In the genomic region with DNA sequence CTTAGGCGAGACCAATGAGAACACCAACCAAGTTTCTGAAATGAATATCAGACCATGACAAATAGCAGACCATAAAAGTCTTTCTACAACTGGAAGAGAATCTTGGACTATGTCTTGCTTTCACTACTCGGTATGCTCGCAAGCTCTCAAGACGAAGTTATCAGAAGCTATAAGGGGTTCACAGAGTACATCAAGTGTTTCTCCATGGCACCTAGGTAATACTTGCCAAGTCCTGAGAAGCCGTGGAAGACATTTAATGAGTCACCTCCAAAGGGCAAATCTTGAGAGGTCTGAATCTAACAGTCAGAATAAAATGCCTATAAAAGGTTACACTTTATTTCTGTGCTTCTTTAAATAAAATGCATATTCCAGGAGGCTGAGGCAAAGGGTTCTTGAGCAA, we compare ENCODE assay signal across 35 mouse cellular contexts.
"Had no signal": no experiment of that assay in that cellular context is flagged by ENCODE, and none has a peak within 500 bp of the region (broad histone marks: within the 10 kb centered on the region; RNA-seq: fewer than 3 reads in every experiment).

No protein-coding gene starts in this region.

- H3K4me2 ChIP-seq: heart, embryonic 11.5 days; heart, embryonic 12.5 days; heart, embryonic 13.5 days; heart, embryonic 15.5 days; hindbrain, embryonic 12.5 days; hindbrain, embryonic 13.5 days; hindbrain, embryonic 14.5 days; hindbrain, embryonic 15.5 days; intestine, embryonic 15.5 days; kidney, embryonic 15.5 days had no signal

- H3K36me3 ChIP-seq: heart, embryonic 10.5 days; heart, embryonic 12.5 days; heart, embryonic 15.5 days; hindbrain, embryonic 10.5 days; hindbrain, embryonic 12.5 days; hindbrain, embryonic 13.5 days; hindbrain, embryonic 15.5 days; intestine, embryonic 15.5 days; kidney, embryonic 15.5 days had no signal

- H3K27ac ChIP-seq: heart, embryonic 10.5 days; heart, embryonic 13.5 days; heart, embryonic 15.5 days; hindbrain, embryonic 10.5 days; hindbrain, embryonic 12.5 days; hindbrain, embryonic 13.5 days; hindbrain, embryonic 14.5 days; hindbrain, embryonic 15.5 days; hindbrain, postnatal 0 days; intestine, embryonic 15.5 days; kidney, embryonic 15.5 days; kidney, postnatal 0 days; layer of hippocampus, adult 2 months had no signal

- ATAC-seq: hindbrain, embryonic 16.5 days; hindbrain, postnatal 0 days; inflammation-experienced regulatory T-cells, adult 6 months; intestine, embryonic 15.5 days; intestine, embryonic 16.5 days; intestine, postnatal 0 days had no signal

- DNase-seq: heart, postnatal 10 days; heart, postnatal 14 days; heart, postnatal 36 days; heart, postnatal 4 days; kidney, adult 11 months; kidney, adult 18-20 months; kidney, adult 2 months; kidney, adult 8-10 months; kidney, adult 9 months; kidney, postnatal 10 days; kidney, postnatal 14 days; kidney, postnatal 25 days; kidney, postnatal 36 days; kidney, postnatal 4 days; layer of hippocampus, adult 9-11 months; layer of hippocampus, postnatal 36 days had no signal

- H3K27me3 ChIP-seq: heart, embryonic 12.5 days; heart, embryonic 13.5 days; heart, embryonic 15.5 days; hindbrain, embryonic 12.5 days; hindbrain, embryonic 13.5 days; hindbrain, embryonic 15.5 days; intestine, embryonic 15.5 days; kidney, embryonic 15.5 days had no signal

- H3K9me3 ChIP-seq: heart, embryonic 10.5 days; heart, embryonic 12.5 days; heart, embryonic 13.5 days; heart, embryonic 15.5 days; hindbrain, embryonic 10.5 days; hindbrain, embryonic 12.5 days; hindbrain, embryonic 13.5 days; hindbrain, embryonic 15.5 days; intestine, embryonic 15.5 days; kidney, embryonic 15.5 days had no signal

- H3K9ac ChIP-seq: heart, embryonic 12.5 days; heart, embryonic 13.5 days; heart, embryonic 15.5 days; hindbrain, embryonic 12.5 days; hindbrain, embryonic 13.5 days; hindbrain, embryonic 14.5 days; hindbrain, embryonic 15.5 days; intestine, embryonic 15.5 days; kidney, embryonic 15.5 days had no signal

- H3K4me1 ChIP-seq: hindbrain, embryonic 10.5 days; hindbrain, embryonic 12.5 days; intestine, embryonic 15.5 days; kidney, embryonic 15.5 days had no signal

- H3K4me3 ChIP-seq: heart, embryonic 10.5 days; heart, embryonic 12.5 days; heart, embryonic 13.5 days; heart, embryonic 15.5 days; hindbrain, embryonic 10.5 days; hindbrain, embryonic 12.5 days; hindbrain, embryonic 13.5 days; hindbrain, embryonic 15.5 days; intestine, embryonic 15.5 days; kidney, embryonic 15.5 days; layer of hippocampus, adult 2 months had no signal
